Mouse (Mus musculus) retina, adult 2 months (tissue): ENCODE data around the gene Ksr2.

Experiments used
- DNase-seq: peaks from one replicate; pipeline ENCODE4 v3.0.0-alpha.2; 2012; ENCODE audit warnings: low read depth, low spot score

The Ksr2 gene

GRCm38 (mm10) chr5:117687770-117688352, 274.1 kb downstream of the Ksr2 start:
- DNase-seq, result no peak

GRCm38 (mm10) chr5:117688738-117689137, 274.9 kb downstream of the Ksr2 start:
- no peak for DNase-seq

DNA sequence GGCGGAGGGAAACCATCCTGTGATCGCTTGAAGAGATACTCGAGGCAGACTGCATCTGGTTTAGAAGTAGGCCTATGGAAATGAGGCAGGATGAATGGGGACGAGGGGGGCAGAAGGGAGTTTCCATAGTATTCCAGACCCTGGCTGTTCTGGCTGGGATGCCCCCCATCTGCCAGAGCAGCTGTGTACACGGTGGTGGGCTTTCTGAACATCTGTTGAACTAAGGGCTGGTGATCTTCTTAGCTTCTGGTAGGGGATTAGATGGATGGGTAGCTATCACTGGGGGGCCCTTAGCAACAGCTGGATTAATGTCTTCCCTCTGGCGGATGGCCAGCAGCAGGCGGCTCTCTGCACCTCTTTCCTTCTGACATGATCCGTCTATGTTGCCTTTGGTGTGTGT, 276.0 kb downstream of the Ksr2 start:
- no peak for DNase-seq

DNA sequence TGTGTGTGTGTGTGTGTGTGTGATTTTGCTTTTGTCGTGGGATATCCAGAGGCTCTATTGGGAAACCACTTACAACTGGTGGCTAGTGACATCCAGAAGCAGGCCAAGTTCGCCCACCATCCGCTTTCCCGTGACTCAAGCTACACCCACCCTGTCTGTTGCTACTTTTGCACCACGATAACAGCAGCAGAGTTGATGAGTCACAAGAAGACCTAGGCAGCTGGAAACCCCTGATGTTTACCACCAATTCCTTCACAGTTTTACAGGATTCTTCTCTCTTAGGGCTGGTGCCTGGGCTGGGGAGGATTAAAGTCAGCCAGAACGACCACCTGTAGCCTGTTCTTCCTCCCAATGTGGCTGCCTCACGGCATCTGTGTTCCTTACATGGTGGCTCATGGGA, 277.5 kb downstream of the Ksr2 start:
- DNase-seq, result no peak

DNA sequence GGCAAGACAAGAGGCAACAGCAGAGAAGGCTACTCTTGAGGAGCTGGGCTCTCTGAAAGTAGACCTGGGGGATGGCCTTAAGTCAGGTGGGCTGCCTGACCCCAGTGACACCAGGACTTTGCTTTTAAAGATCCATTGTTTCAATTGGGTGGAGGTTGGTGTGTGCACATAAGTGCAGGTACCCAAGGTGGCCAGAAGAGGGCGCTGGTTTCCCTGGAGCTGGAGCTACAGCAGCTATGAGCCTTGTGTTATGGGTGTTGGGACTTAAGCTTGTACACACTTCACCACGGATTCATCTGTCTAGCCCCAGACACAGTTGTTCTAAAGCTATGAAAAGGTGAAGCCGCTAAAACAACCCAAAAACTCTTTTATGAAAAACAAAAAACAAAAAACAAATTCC, 279.8 kb downstream of the Ksr2 start:
- DNase-seq, result no peak

DNA sequence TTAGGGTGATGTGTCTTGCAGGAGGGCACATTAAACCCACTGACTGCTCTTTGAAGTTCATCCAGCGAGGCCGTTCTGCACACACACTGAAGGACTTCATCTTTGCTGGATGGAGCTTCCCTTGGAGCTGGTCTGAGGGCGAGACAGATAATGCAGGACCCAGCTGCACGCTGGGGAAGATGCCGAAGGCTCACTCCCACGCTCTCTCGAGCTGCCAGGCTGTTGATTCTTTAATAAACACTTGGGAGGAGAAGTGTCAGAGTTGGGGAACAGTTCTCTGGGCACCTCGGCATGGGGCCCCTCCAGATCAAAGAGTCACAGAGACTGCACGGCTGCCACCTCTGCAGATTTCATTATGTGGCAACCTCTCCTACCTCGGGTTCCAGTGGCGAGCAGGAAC, 280.8 kb downstream of the Ksr2 start:
- no peak for DNase-seq

GRCm38 (mm10) chr5:117696366-117696765, 282.6 kb downstream of the Ksr2 start:
- no peak for DNase-seq

DNA sequence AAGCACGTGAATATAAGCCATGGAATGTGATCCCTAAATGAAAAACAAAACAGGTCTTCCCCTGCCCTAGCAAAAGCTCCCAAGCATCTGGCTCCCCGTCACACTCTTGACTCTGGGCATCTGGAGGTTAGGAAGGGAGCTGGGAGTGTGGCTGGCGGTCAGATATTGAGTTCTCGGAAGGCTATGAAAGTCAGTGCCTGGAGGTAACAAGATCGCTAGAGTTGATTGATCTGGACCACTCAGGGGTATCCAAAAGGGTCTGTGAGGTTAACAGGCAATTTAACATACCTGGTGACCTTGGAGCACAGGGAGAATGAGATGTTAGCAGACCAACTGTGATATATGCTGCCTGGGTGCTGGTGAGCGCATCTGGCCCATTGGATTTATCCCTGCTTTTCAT, 283.8 kb downstream of the Ksr2 start:
- DNase-seq, result no peak

DNA sequence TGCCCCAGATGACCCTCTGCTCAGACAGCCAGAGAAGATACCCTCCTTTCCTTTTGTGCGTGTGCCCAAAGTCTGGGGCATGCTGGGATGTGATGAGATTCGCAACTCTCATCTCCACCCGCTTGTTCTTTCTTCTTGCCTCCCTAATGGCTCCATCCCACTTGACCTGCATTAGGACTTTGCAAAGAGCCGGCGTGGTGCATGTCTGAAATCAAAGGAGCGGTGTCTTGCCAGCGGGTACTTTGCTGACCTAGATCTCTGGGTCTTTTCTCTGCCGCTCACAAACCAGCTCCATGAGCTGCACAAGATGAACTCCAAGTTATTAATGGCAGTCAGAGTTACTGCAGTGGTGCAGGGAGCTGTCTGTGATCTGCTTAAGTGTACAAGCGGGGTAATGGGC, 290.6 kb downstream of the Ksr2 start:
- no peak for DNase-seq

DNA sequence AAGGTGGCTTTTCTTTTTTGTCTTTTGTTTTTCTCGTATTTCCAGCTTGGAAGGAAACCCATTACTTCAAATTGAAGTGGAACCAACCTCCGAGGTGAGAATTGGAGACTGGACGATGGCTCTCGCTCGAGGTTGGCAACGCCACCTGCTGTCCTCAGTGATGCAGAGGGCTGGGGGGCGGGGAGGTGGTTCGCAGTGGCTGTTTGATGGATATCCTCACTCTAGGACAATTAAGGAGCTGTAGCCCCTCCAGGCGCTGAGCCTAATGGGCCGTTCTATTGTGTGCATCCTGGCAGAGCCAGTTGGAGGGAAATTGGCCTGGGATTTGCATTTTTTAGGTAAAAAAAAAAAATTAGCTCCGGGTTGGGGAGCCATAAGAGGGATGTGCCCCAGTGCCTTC, 292.8 kb downstream of the Ksr2 start:
- DNase-seq, result no peak

DNA sequence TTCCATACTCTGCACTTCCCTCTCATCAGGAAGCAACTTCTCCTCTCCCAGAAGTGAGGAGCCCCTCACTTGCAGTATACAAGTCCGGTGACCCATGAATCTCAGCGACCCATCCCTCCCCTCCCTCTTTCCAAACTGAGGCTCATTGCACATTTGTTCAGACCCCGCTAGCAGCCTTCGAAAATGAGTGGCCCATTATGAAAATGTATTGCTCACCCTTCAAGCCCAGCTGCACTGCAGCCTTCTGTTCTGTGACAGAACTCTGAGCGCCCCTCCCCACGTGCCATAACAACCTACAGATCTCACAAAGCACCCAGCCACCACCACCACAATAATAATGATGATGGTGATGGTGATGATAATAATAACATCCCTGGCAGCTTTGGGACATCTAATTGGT, 295.5 kb downstream of the Ksr2 start:
- DNase-seq, result no peak

DNA sequence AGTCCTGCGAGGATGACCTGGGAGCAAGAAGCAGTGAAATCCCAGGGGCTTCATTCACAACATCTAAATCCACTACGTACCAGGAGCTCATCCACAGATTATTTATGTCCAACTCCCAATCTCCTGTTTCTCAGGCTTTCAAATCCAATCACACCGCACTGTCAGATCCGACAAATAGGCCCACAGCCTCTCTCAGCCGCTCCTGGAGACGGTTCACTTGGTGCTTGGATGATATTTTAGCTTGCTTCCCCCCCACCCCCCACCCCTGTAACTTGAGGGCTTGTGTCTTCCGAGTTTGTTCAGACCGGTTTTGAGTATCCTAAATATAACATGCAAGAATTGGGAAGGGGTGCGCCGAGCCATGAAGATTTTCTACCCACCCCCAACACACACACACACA, 297.8 kb downstream of the Ksr2 start:
- no peak for DNase-seq

GRCm38 (mm10) chr5:117712207-117712606, 298.4 kb downstream of the Ksr2 start:
- DNase-seq, result no peak

GRCm38 (mm10) chr5:117717120-117717519, 303.3 kb downstream of the Ksr2 start:
- no peak for DNase-seq

DNA sequence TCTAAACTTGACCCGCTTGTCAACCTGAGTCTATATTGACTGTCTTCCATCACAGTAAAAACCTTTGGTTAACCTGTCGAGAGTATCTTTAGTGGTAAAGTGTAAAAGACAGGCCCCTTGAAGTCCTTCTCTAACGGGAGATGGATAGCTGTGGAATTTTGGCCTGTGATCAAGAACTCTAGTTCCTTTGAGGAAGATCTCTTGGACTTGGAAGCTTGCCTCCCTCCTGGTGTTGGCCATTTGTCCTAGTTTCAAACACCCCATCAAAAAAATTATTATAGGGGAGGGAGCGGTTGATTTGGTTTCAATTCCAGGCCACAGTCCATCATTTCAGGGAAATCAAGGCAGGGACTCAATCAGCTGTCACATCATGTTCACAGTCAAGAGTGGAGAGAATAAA, 309.5 kb downstream of the Ksr2 start:
- no peak for DNase-seq

DNA sequence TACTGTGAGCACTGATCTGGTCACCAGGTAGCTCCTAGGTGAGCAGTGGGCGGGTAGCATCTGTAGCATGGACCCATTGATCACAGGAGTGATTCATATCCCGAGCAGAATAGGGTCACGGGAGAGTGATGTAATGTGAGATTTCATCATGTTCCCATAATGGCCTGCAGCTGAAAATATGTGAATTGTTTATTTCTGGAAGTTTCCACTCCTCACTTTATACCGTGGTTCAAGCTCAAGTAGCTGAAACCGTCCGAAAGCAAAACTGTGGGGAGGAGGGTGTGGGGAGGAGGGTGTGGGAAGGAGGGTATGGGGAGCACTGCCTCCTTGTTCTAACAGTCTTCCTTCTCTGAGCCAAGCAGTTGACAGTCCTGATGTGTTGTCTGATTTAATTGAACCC, 312.7 kb downstream of the Ksr2 start:
- no peak for DNase-seq

DNA sequence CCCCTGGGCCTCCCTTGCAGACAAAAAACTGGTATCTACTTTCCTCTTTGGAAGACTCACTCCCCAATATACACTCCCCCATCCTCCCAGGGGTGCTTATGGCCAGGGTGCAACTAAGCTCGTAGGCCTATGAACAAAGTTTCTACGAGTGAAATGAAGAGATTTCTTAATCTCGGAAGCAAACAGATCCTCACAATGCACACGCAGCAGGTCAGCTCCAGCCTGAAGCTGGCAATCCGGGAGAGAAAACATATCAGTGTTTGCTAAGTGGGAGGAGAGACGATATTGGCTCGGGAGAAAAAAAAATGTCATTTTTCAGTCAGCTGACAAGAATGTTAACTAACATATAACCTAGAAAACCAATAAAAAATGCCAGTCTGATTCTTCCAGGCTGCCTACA, 313.3 kb downstream of the Ksr2 start:
- no peak for DNase-seq

DNA sequence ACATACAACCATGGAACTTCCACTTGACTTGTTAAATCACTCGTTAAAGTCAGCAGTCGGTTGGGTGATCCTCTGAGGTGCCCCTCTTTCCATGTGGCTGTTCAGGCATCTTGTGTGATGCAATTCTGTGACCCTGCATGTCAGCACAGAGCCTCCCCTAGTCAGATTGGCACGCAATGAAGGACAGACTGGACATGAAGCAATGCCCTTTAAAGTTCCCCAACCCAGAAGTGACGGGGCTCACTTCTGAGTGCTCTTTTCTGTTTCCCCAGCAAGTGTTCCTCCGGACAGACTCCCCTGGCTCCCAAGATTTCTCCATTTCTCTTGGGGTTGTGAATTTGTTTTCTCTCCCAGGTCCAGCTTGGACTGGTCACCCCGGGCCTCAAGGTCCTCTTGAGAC, 317.5 kb downstream of the Ksr2 start:
- no peak for DNase-seq

GRCm38 (mm10) chr5:117744654-117745178, 330.9 kb downstream of the Ksr2 start:
- no peak for DNase-seq

GRCm38 (mm10) chr5:117749353-117749752, 335.6 kb downstream of the Ksr2 start:
- DNase-seq, result no peak

GRCm38 (mm10) chr5:117757696-117758482, 344.1 kb downstream of the Ksr2 start:
- DNase-seq, result no peak

GRCm38 (mm10) chr5:117761181-117761832, 347.5 kb downstream of the Ksr2 start:
- DNase-seq, result no peak

GRCm38 (mm10) chr5:117764496-117764895, 350.7 kb downstream of the Ksr2 start:
- no peak for DNase-seq
